8 mouse cellular contexts compared by ENCODE assay signal in the genomic region with DNA sequence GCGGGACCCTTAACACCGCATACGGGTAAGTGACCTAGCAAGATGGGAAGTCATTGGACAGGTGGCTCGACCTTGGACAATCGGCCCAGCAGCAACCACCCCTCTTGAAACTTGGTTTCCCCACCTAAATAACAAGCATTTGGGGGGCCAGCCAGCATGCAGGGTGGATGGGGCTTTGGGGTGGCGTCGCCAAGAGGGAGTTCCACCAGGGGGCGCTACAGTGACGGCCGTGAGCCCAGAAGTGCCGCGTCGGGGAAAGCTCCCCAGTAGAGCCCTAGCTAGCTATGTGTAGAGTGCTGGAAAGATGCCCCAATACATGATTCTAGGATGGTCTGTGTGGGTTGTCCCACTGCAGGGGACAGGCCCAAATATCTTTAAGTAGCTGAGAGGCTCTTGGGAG. TPM values are rescaled to one million over a fixed set of nuclear protein-coding genes. Genes with fewer than 3 reads are reported as not detected.
DNase-seq lines count a peak whose midpoint lies in the region; ATAC-seq and TF ChIP-seq lines count a peak whose summit lies in the region.

No protein-coding gene starts in this region.

- no peak for TF ChIP-seq POLR2A in liver, adult 2 months (IDR thresholded peaks at IDR 0.05; ENCODE audit: extremely low read depth, insufficient read depth, low read length)

- no peaks in the 10 kb centered on the region for H3K36me3 ChIP-seq in intestine, postnatal 0 days (ENCODE audit: control insufficient read depth, insufficient read depth)
- H3K36me3 ChIP-seq in intestine, embryonic 15.5 days = no peaks in the 10 kb centered on the region
- no peaks in the 10 kb centered on the region for H3K36me3 ChIP-seq in liver, adult 2 months (ENCODE audit: control insufficient read depth, insufficient read depth, low read length)

- WGBS in intestine, postnatal 0 days = 29% methylated on average over 13 of the region's 13 CpGs
- 36% methylated on average over 13 of the region's 13 CpGs for WGBS in intestine, embryonic 15.5 days
- 33% methylated on average over 13 of the region's 13 CpGs for WGBS in liver, adult 2 months

- H3K9ac ChIP-seq in intestine, postnatal 0 days (ENCODE audit: low read depth, low read length) = no peak overlapping the region
- no peak overlapping the region for H3K9ac ChIP-seq in intestine, embryonic 15.5 days
- H3K9ac ChIP-seq in liver, adult 2 months (ENCODE audit: low read depth, low read length) = no peak overlapping the region

- H3K79me2 ChIP-seq in liver, adult 2 months (ENCODE audit: control insufficient read depth, insufficient read depth, low read length) = no peaks in the 10 kb centered on the region

- H3K4me3 ChIP-seq in intestine, postnatal 0 days (ENCODE audit: low read depth, low read length) = no peak overlapping the region
- H3K4me3 ChIP-seq in intestine, embryonic 15.5 days (replicated peaks) = no peak overlapping the region
- no peak overlapping the region for H3K4me3 ChIP-seq in gastrocnemius, adult 2 months
- H3K4me3 ChIP-seq in liver, adult 2 months (ENCODE audit: insufficient read depth, low read depth, low read length) = no peak overlapping the region

- no peak overlapping the region for H3K4me2 ChIP-seq in intestine, postnatal 0 days (replicated peaks; ENCODE audit: low read depth)
- no peak overlapping the region for H3K4me2 ChIP-seq in intestine, embryonic 15.5 days (replicated peaks)

- no peaks in the 10 kb centered on the region for H3K4me1 ChIP-seq in intestine, postnatal 0 days (replicated peaks; ENCODE audit: control insufficient read depth, insufficient read depth, low read length)
- peaks cover 12% of the 10 kb centered on the region; the same call in 1 of the 2 replicates for H3K4me1 ChIP-seq in intestine, embryonic 15.5 days (replicated peaks)
- H3K4me1 ChIP-seq in liver, adult 2 months (ENCODE audit: control insufficient read depth, insufficient read depth, low read length) = peaks cover 18% of the 10 kb centered on the region

- no peak for ATAC-seq in intestine, postnatal 0 days
- no peak for ATAC-seq in intestine, embryonic 15.5 days

- H3K9me3 ChIP-seq in intestine, postnatal 0 days (ENCODE audit: control insufficient read depth) = no peaks in the 10 kb centered on the region
- no peaks in the 10 kb centered on the region for H3K9me3 ChIP-seq in intestine, embryonic 15.5 days

- peak; percentile 81 for DNase-seq in CD4-positive, CD25-positive, alpha-beta regulatory T cell, adult 2 months (ENCODE audit: low read depth, low spot score)
- peak; percentile 69 for DNase-seq in R1 (ENCODE audit: low read depth, low spot score)
- DNase-seq in gastrocnemius, adult 2 months = peak; percentile 78
- DNase-seq in liver, adult 2 months (ENCODE audit: extremely low read depth, low read depth, low spot score) = no peak
- peak; percentile 36 for DNase-seq in skeletal muscle tissue, adult 2 months (ENCODE audit: low read depth, low spot score)
- DNase-seq in cerebellum, adult 8-10 months = no peak

- H3K27ac ChIP-seq in intestine, postnatal 0 days (ENCODE audit: low read depth, low read length) = no peak overlapping the region
- H3K27ac ChIP-seq in intestine, embryonic 15.5 days = no peak overlapping the region
- H3K27ac ChIP-seq in gastrocnemius, adult 2 months = no peak overlapping the region
- H3K27ac ChIP-seq in liver, adult 2 months (replicated peaks; ENCODE audit: insufficient read depth, low read depth, low read length) = no peak overlapping the region

- peak; percentile 87 for TF ChIP-seq CTCF in intestine, postnatal 0 days (IDR thresholded peaks at IDR 0.05; ENCODE audit: low read depth)
- TF ChIP-seq CTCF in gastrocnemius, adult 2 months (IDR thresholded peaks at IDR 0.05) = peak; percentile 95
- peak; percentile 82 for TF ChIP-seq CTCF in liver, adult 2 months (IDR thresholded peaks at IDR 0.05; ENCODE audit: low read depth, low read length)

- no peaks in the 10 kb centered on the region for H3K27me3 ChIP-seq in intestine, postnatal 0 days (replicated peaks; ENCODE audit: control insufficient read depth, insufficient read depth, low read length)
- no peaks in the 10 kb centered on the region for H3K27me3 ChIP-seq in intestine, embryonic 15.5 days (replicated peaks)
- no peaks in the 10 kb centered on the region for H3K27me3 ChIP-seq in liver, adult 2 months (ENCODE audit: control insufficient read depth, insufficient read depth, low read length)

- intact Hi-C loops in gastrocnemius, adult 2 months (cut with DNase I) = loop anchor here (1.0 kb wide), 1 partner anchor 26 kb away; no protein-coding TSS in a partner anchor

RNA-seq across cellular contexts. Expression of a gene that starts 7.0 kb away (rescaled TPM):
- polyA plus RNA-seq in intestine, postnatal 0 days (2015; fragmentation: Nextera tagmentation; extraction: Ambion mirVana) = 21.6 and 25.0 TPM in 2 replicates
- 11.4 and 13.4 TPM in 2 replicates for polyA plus RNA-seq in intestine, embryonic 15.5 days (2015; fragmentation: Nextera tagmentation; extraction: Ambion mirVana)
- under 1 TPM; 0.17 to 0.20 TPM for total RNA-seq in gastrocnemius, adult 2 months (2021)
- total RNA-seq in liver, adult 2 months (2014; rRNA removed) = 64.4 and 95.4 TPM in 2 replicates
- 344 and 377 TPM in 2 replicates for polyA plus RNA-seq in liver, adult 2 months (2012; rRNA removed)

RNA-seq across cellular contexts. Expression of a gene that starts 19.6 kb away (rescaled TPM):
- polyA plus RNA-seq in intestine, postnatal 0 days (2015; fragmentation: Nextera tagmentation; extraction: Ambion mirVana) = 542 and 615 TPM in 2 replicates
- 672 and 702 TPM in 2 replicates for polyA plus RNA-seq in intestine, embryonic 15.5 days (2015; fragmentation: Nextera tagmentation; extraction: Ambion mirVana)
- 10 to 100 TPM; 23.2 to 23.5 TPM for total RNA-seq in gastrocnemius, adult 2 months (2021)
- 2.4 and 4.4 TPM in 2 replicates for total RNA-seq in liver, adult 2 months (2014; rRNA removed)
- 2.2 and 5.2 TPM in 2 replicates for polyA plus RNA-seq in liver, adult 2 months (2012; rRNA removed)

RNA-seq across cellular contexts. Expression of a gene that starts 22.5 kb away (rescaled TPM):
- polyA plus RNA-seq in intestine, postnatal 0 days (2015; fragmentation: Nextera tagmentation; extraction: Ambion mirVana) = 1.0 and 1.3 TPM in 2 replicates
- 13.6 and 17.7 TPM in 2 replicates for polyA plus RNA-seq in intestine, embryonic 15.5 days (2015; fragmentation: Nextera tagmentation; extraction: Ambion mirVana)
- not detected for total RNA-seq in gastrocnemius, adult 2 months (2021)
- total RNA-seq in liver, adult 2 months (2014; rRNA removed) = 0.28 TPM in 1 of 2 replicates, not detected in the other
- polyA plus RNA-seq in liver, adult 2 months (2012; rRNA removed) = 0.40 TPM in 1 of 2 replicates, not detected in the other

Comparison
In these comparisons a context has a peak if more than half of its experiments do, and no peak if none do; other contexts are left out.
1. DNase-seq: peak in CD4-positive, CD25-positive, alpha-beta regulatory T cell, adult 2 months (single experiment), R1 (single experiment), gastrocnemius, adult 2 months (single experiment) and skeletal muscle tissue, adult 2 months (single experiment); none in liver, adult 2 months (single experiment) and cerebellum, adult 8-10 months (single experiment).
2. RNA of a gene that starts 7.0 kb away (polyA plus RNA-seq): 344 to 377 TPM in liver, adult 2 months; 21.6 to 25.0 TPM in intestine, postnatal 0 days and 11.4 to 13.4 TPM in intestine, embryonic 15.5 days; every median in the first group is over 10 times any median in the second.
3. RNA of a gene that starts 19.6 kb away (polyA plus RNA-seq): 672 to 702 TPM in intestine, embryonic 15.5 days and 542 to 615 TPM in intestine, postnatal 0 days; 2.2 to 5.2 TPM in liver, adult 2 months; every median in the first group is over 10 times any median in the second.
4. Peak in every context shown above with its lines, with median percentiles within 50 percentile points of each other: CTCF ChIP-seq.